Mouse (Mus musculus) stomach, postnatal 0 days (tissue): ENCODE measurements around the gene Glis2.
A peak's percentile ranks its signal among the peaks of the same experiment; 100 is the strongest.

Experiments
- CTCF ChIP-seq: IDR thresholded peaks from 2 replicates; pipeline ENCODE4 v1.5.1; 2016; ENCODE audit warnings: antibody characterized with exemption, low read depth, mild to moderate bottlenecking, moderate library complexity
- EP300 ChIP-seq: optimal IDR thresholded peaks from 2 replicates; pipeline ENCODE3; 2016; ENCODE audit warnings: antibody characterized with exemption

DNA sequence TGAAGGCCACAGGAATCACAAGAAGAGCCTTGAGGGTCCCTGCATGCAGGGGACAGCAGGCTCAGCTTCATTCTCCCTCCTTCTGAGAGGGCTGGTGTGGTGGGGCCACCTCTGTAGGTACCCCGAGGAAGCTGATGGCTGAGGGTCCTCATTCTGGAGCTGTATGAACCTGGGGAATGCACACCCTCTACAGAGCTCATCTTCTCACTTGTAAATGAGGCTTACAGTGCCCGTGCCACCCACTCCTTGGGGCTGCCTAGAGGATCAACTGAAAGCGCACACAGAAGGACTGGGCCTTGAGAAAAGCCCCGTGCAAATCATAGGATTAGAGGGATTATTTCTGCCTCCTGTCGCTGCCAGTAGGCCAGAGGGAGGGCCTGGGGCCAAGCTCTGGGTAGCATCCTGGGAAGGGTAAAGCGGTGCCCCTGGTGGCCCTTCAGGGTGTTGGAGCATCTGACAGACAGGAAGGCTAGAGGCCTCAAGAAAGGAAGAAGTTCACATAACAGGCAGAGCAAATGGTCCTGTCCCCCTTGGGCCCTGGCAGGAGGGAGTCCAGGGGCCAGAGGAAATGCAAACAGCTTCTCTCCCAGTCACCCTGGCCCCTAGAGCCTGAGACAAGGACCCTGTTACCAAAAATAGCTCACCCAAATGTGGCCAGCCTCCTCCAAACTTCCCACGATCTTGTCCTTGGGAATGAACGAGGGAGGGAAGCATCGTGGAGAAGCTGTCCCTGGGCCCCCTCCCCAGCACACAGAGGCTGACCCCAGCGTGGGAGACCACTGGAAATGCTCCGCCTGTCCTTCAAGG, 61.5 kb downstream of the Glis2 start:
- TF ChIP-seq CTCF (peak; percentile 51), EP300 (no peak)
